Mouse (Mus musculus) bone marrow, adult 2 months (tissue): Measurements from ENCODE around the gene Cers1. TPM values are rescaled to one million over a fixed set of nuclear protein-coding genes. Genes with fewer than 3 reads are reported as not detected.

Source experiments
- H3K27ac ChIP-seq: fragments of 200-500 bp; 2 replicates; pipeline ENCODE4 v1.5.1; 2012; ENCODE audit warnings: low read depth, mild to moderate bottlenecking, control low read depth, inconsistent platforms, low read length; ENCODE audit not compliant: control insufficient read depth, poor library complexity, insufficient read depth
- H3K4me1 ChIP-seq: fragments of 200-500 bp; 2 replicates; pipeline ENCODE4 v1.6.1; 2011; ENCODE audit warnings: low read length; ENCODE audit not compliant: control insufficient read depth, insufficient read depth
- H3K4me3 ChIP-seq: fragments of 200-500 bp; replicated peaks from 2 replicates; pipeline ENCODE3; 2011; ENCODE audit warnings: mild to moderate bottlenecking, low read depth, low read length, control low read depth; ENCODE audit not compliant: control insufficient read depth
- CTCF ChIP-seq: fragments of 200-500 bp; IDR thresholded peaks from 2 replicates; pipeline ENCODE4 v1.5.1; 2011; ENCODE audit warnings: low read length, control low read depth; ENCODE audit not compliant: control insufficient read depth, insufficient read depth
- POLR2A ChIP-seq: fragments of 200-500 bp; IDR thresholded peaks from 2 replicates; pipeline ENCODE4 v1.6.1; 2011; ENCODE audit warnings: low read depth, mild to moderate bottlenecking, control low read depth, low read length, borderline replicate concordance; ENCODE audit not compliant: control insufficient read depth
- WGBS: fragments of 180-500 bp; shearing (Covaris S2); methylation state at CpG from one replicate; pipeline ENCODE4 v1.1.7; 2018; 5-methylcytosine and 5-hydroxymethylcytosine counted together
- polyA plus RNA-seq: library from polyadenylated mRNA; stranded (reverse); fragments of >200 nt; gene quantifications from 2 replicates; pipeline ENCODE4 v1.2.4, GENCODE M21; 2011; ENCODE audit warnings: low replicate concordance; ENCODE audit not compliant: missing spikeins, insufficient read depth, insufficient read length

Gene Cers1
- polyA plus RNA-seq, 1 experiment = not detected

- 10% methylated on average over 15 of the region's 15 CpGs for WGBS
- Histone ChIP-seq H3K27ac (no peak overlapping the region), H3K4me3 (no peak overlapping the region), H3K4me1 (no peaks in the 10 kb centered on the region; the same call in 1 of the 2 replicates)
- TF ChIP-seq CTCF = peak; percentile 8; the same call in 1 of the 2 replicates
- TF ChIP-seq POLR2A = no peak
Measured at GRCm38 (mm10) chr8:70377049-70377448, 61.5 kb downstream of the Cers1 start.

DNA sequence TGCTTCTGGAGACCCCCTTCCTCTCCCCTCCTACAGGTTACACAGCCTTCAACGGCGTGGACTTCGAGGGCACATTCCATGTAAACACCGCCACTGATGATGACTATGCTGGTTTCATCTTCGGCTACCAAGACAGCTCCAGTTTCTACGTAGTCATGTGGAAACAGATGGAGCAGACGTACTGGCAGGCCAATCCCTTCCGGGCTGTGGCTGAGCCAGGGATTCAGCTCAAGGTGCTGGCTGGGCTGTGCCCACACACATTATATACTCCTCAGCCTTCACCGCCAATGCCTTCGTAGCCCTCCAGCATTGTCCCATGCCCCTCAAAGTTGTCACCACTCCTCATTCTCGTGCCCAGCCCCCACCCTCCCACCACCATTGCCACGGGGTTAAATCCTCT is 64.5 kb downstream of the Cers1 start:
- H3K27ac ChIP-seq = no peak overlapping the region
- TF ChIP-seq CTCF (no peak), POLR2A (no peak)

More for the DNA sequence above, 64.5 kb downstream of the Cers1 start:
- Histone ChIP-seq H3K4me1 (no peaks in the 10 kb centered on the region), H3K4me3 (no peak overlapping the region)
- WGBS = 78% methylated on average over 12 of the region's 12 CpGs

Other genes with a start within 250 kb of the Cers1 start
- 1.6 and 2.8 TPM in 2 replicates for gene Tm6sf2, start 242.9 kb upstream of the Cers1 start, polyA plus RNA-seq
- not detected in 2 replicates for gene Hapln4, start 232.3 kb upstream of the Cers1 start, polyA plus RNA-seq
- 0.13 and 0.50 TPM in 2 replicates for gene Ncan, start 194.9 kb upstream of the Cers1 start, polyA plus RNA-seq
- 16.1 and 29.5 TPM in 2 replicates for gene Nr2c2ap, start 184.4 kb upstream of the Cers1 start, polyA plus RNA-seq
- gene Rfxank, start 176.6 kb upstream of the Cers1 start, polyA plus RNA-seq = 7.0 and 14.4 TPM in 2 replicates
- 13.9 and 33.6 TPM in 2 replicates for gene Borcs8, start 176.3 kb upstream of the Cers1 start, polyA plus RNA-seq
- gene Mef2b, start 176.1 kb upstream of the Cers1 start, polyA plus RNA-seq = 1.3 and 2.7 TPM in 2 replicates
- 10.8 and 22.0 TPM in 2 replicates for gene Tmem161a, start 143.4 kb upstream of the Cers1 start, polyA plus RNA-seq
- 7.1 and 10.9 TPM in 2 replicates for gene Slc25a42, start 103.5 kb upstream of the Cers1 start, polyA plus RNA-seq
- 89.1 and 192 TPM in 2 replicates for gene Sugp2, start 81.5 kb upstream of the Cers1 start, polyA plus RNA-seq
- 2.9 and 9.8 TPM in 2 replicates for gene Armc6, start 81.3 kb upstream of the Cers1 start, polyA plus RNA-seq
- gene Homer3, start 32.9 kb upstream of the Cers1 start, polyA plus RNA-seq = 12.1 and 25.6 TPM in 2 replicates
- 32.3 and 33.4 TPM in 2 replicates for gene Ddx49, start 13.3 kb upstream of the Cers1 start, polyA plus RNA-seq
- 85.8 and 91.7 TPM in 2 replicates for gene Cope, start 13.3 kb upstream of the Cers1 start, polyA plus RNA-seq
- not detected in 2 replicates for gene Gdf1, start 14.0 kb downstream of the Cers1 start, polyA plus RNA-seq
- 20.2 and 39.1 TPM in 2 replicates for gene Upf1, start 37.5 kb downstream of the Cers1 start, polyA plus RNA-seq
- 19.6 TPM in 1 of 2 replicates, not detected in the other for gene Comp, start 57.8 kb downstream of the Cers1 start, polyA plus RNA-seq
- gene Crtc1, start 123.8 kb downstream of the Cers1 start, polyA plus RNA-seq = 5.0 and 6.1 TPM in 2 replicates
- gene Klhl26, start 161.2 kb downstream of the Cers1 start, polyA plus RNA-seq = 7.1 and 11.0 TPM in 2 replicates
- 1.3 TPM in 1 of 2 replicates, not detected in the other for gene Tmem59l, start 171.6 kb downstream of the Cers1 start, polyA plus RNA-seq
- 3.7 and 5.5 TPM in 2 replicates for gene Crlf1, start 177.4 kb downstream of the Cers1 start, polyA plus RNA-seq
- gene Rex1bd, start 191.0 kb downstream of the Cers1 start, polyA plus RNA-seq = 46.9 and 63.6 TPM in 2 replicates
- gene Uba52, start 195.0 kb downstream of the Cers1 start, polyA plus RNA-seq = 961 and 1,100 TPM in 2 replicates
- gene Fkbp8, start 211.9 kb downstream of the Cers1 start, polyA plus RNA-seq = 98.7 and 181 TPM in 2 replicates
- 29.0 and 41.3 TPM in 2 replicates for gene Kxd1, start 212.2 kb downstream of the Cers1 start, polyA plus RNA-seq
- gene Ell, start 223.7 kb downstream of the Cers1 start, polyA plus RNA-seq = 11.9 and 17.8 TPM in 2 replicates